Mouse (Mus musculus): ENCODE measurements around the gene Rccd1. TPM values are rescaled to one million over a fixed set of nuclear protein-coding genes. Genes with fewer than 3 reads are reported as not detected.

The Rccd1 gene
- polyA plus RNA-seq, 1 experiment from 2014 or later = 10.2 TPM

DNA sequence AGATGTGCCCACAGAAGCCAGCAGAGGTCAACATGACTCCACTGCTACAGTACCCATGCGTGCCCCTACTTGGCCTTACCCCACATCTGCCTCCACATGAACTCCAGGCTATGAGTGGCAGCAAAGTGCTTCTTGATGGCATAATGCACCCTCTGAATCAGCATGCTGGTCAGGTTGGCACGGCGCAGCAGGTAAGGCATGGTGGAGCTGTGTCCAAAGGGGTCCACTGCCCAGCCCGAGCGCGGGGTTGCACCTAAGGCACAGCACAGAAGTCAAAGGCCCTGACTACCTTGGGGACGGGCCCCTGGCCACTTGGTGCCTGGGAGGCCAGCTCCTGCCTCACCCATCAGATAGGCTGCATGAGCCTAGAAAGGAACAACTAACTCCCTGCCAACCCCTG lies 43.0 kb upstream of the Rccd1 start:
- no peak overlapping the region for H3K27ac ChIP-seq
- no peak overlapping the region for H3K9ac ChIP-seq
- H3K9me3 ChIP-seq = no peaks in the 10 kb centered on the region
- no peak overlapping the region for H3K4me3 ChIP-seq
- no peak overlapping the region for H3K4me2 ChIP-seq
- WGBS = 97% methylated on average over 7 of the region's 7 CpGs
- H3K27me3 ChIP-seq = no peaks in the 10 kb centered on the region
- peaks cover 20% of the 10 kb centered on the region for H3K4me1 ChIP-seq
- ATAC-seq (ENCODE audit: borderline replicate concordance, extremely low read depth, low FRiP score, low TSS enrichment) = no peak
- peaks cover 51% of the 10 kb centered on the region for H3K36me3 ChIP-seq

DNA sequence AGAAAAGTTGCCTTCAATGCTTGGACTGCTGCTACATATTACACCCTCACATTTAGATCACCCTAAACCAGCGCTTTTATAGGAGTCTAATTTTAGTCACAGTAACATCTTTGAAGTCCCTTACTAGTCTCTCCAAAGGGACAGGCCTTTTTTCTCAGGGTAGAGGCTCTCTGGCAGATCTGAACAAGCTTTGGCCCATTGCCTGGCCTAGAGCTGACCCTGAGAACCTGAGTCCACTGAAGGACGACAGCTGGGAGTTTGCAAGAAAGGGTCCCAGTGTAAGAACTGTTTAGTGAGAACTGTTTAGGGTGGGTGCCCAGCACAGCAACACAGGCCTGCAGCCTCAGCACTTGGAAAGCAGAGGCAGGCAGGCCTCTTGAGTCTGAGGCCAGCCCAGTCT lies 41.5 kb upstream of the Rccd1 start:
- no peak for ATAC-seq (ENCODE audit: borderline replicate concordance, extremely low read depth, low FRiP score, low TSS enrichment)
- WGBS = 53% methylated on average over 2 of the region's 2 CpGs
- Histone ChIP-seq H3K36me3 (peaks cover 62% of the 10 kb centered on the region), H3K9ac (no peak overlapping the region), H3K27ac (no peak overlapping the region), H3K27me3 (no peaks in the 10 kb centered on the region), H3K9me3 (no peaks in the 10 kb centered on the region), H3K4me2 (no peak overlapping the region), H3K4me1 (peaks cover 20% of the 10 kb centered on the region), H3K4me3 (no peak overlapping the region)

DNA sequence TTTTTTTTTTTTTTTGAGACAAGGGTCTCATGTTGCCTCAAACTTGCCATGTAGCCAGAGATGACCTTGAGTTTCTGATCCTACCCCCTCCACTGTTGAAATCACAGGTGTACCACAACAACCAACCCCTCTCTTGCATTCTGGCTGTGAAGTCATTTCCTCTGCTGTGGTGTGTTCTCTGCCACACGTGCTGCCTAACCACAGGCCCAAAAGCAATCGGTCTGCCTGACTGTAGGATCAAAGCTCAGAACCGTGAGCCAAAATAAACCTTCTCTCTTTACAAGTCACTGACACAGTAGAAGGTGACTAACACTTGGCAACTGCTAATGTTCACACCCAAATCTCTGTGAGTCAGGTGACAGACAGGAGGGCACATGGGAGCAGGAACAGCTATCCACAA lies 36.2 kb upstream of the Rccd1 start:
- H3K4me1 ChIP-seq = no peaks in the 10 kb centered on the region
- no peak overlapping the region for H3K4me3 ChIP-seq
- no peaks in the 10 kb centered on the region for H3K27me3 ChIP-seq
- no peak overlapping the region for H3K9ac ChIP-seq
- ATAC-seq (ENCODE audit: borderline replicate concordance, extremely low read depth, low FRiP score, low TSS enrichment) = no peak
- H3K36me3 ChIP-seq = peaks cover 81% of the 10 kb centered on the region
- H3K9me3 ChIP-seq = no peaks in the 10 kb centered on the region
- no peak overlapping the region for H3K27ac ChIP-seq
- WGBS = 60% methylated on average over 3 of the region's 3 CpGs
- no peak overlapping the region for H3K4me2 ChIP-seq

DNA sequence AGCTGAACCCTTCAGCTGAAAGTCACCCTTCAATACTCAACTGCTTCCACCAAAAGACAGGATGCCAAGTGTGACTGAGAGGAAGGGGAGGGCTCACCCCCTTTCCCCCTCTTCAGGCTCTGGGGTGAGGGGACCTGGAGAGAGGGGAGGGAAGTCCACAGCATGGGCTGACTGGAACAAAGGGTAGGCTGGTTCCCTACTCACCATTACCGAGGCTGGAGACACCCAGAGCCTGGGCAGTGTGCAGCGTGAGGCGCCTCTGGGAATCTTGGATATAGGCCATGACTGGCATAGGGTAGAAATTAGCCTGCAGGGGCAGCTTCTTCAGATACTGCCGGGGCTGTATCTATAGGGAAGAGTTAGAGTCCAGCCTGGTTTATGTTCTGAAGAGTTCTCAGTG lies 33.8 kb upstream of the Rccd1 start:
- no peak overlapping the region for H3K9ac ChIP-seq
- no peak overlapping the region for H3K27ac ChIP-seq
- ATAC-seq (ENCODE audit: borderline replicate concordance, extremely low read depth, low FRiP score, low TSS enrichment) = no peak
- H3K36me3 ChIP-seq = peaks cover 70% of the 10 kb centered on the region
- H3K27me3 ChIP-seq = no peaks in the 10 kb centered on the region
- no peaks in the 10 kb centered on the region for H3K4me1 ChIP-seq
- 82% methylated on average over 4 of the region's 4 CpGs for WGBS
- H3K4me3 ChIP-seq = no peak overlapping the region
- no peak overlapping the region for H3K4me2 ChIP-seq
- H3K9me3 ChIP-seq = no peaks in the 10 kb centered on the region

DNA sequence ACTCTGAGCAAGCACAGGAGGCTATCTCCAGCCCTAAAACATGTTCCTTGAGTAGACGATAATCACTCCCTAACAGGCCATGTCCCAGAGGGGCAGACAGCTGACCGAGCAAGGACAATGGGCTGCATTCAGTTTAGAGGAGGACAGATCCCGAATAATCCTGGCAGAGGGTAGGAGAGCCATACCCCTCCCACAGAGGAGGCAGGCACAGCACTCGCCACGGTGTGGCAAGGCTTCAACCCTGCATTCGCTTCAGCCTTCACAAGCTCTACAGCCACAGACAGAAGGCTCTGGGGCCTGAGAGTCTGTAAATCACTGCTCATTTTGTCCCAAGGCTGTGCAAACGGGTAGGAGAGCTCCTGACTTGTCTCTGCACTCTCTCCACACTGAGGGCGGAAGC lies 32.9 kb upstream of the Rccd1 start:
- Histone ChIP-seq H3K4me3 (no peak overlapping the region), H3K9me3 (no peaks in the 10 kb centered on the region), H3K4me2 (no peak overlapping the region), H3K36me3 (peaks cover 69% of the 10 kb centered on the region), H3K27me3 (no peaks in the 10 kb centered on the region), H3K4me1 (no peaks in the 10 kb centered on the region), H3K27ac (no peak overlapping the region), H3K9ac (no peak overlapping the region)
- WGBS = 73% methylated on average over 8 of the region's 8 CpGs
- ATAC-seq (ENCODE audit: borderline replicate concordance, extremely low read depth, low FRiP score, low TSS enrichment) = no peak

DNA sequence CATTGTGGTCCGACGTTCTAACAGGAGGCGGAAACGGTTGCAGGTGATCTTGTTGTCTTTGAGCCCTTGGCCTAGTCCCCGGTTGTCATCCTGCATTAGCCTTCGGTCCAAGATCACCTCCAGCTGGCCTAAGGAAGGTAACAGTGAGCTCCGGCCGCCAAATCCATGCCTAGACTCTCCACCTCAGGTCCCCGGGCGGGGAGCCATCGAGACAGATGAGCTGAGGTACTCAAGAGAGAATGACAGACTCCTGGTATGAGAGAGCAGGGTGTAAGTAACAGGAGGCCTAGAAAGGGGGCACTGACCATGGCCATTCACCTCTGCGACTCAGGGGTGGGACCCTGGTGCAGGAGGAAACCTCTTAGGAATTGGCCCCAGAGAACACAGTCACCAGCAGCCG lies 32.1 kb upstream of the Rccd1 start:
- Histone ChIP-seq H3K4me1 (no peaks in the 10 kb centered on the region), H3K27ac (no peak overlapping the region), H3K4me2 (no peak overlapping the region), H3K36me3 (peaks cover 69% of the 10 kb centered on the region), H3K9me3 (no peaks in the 10 kb centered on the region), H3K4me3 (no peak overlapping the region), H3K9ac (no peak overlapping the region), H3K27me3 (no peaks in the 10 kb centered on the region)
- no peak for ATAC-seq (ENCODE audit: borderline replicate concordance, extremely low read depth, low FRiP score, low TSS enrichment)
- WGBS = 87% methylated on average over 13 of the region's 13 CpGs

DNA sequence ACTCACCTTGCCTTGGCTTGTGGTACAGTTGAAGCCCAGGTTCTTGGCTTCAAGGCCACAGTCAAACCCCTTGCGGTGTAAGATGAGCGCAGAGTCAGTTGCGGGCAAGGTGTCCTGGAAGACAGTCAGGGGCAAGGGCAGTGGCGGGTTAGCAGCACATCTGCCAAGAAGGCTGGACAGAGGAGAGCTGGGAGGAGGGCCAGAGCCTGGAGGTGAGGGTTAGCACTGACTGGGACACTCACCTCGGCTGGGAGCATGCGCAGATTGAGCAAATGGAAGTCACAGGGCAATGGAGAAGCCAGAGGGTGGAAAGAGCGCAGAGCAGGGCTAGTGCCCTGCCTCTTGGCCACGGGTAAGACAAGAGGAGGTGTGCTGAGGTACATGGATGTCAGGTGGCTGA lies 28.7 kb upstream of the Rccd1 start:
- WGBS = 87% methylated on average over 8 of the region's 8 CpGs
- H3K9ac ChIP-seq = no peak overlapping the region
- H3K4me2 ChIP-seq = no peak overlapping the region
- H3K9me3 ChIP-seq = no peaks in the 10 kb centered on the region
- H3K4me1 ChIP-seq = peaks cover 8% of the 10 kb centered on the region
- peaks cover 53% of the 10 kb centered on the region for H3K36me3 ChIP-seq
- H3K27ac ChIP-seq = no peak overlapping the region
- no peak overlapping the region for H3K4me3 ChIP-seq
- ATAC-seq (ENCODE audit: borderline replicate concordance, extremely low read depth, low FRiP score, low TSS enrichment) = no peak
- H3K27me3 ChIP-seq = no peaks in the 10 kb centered on the region

DNA sequence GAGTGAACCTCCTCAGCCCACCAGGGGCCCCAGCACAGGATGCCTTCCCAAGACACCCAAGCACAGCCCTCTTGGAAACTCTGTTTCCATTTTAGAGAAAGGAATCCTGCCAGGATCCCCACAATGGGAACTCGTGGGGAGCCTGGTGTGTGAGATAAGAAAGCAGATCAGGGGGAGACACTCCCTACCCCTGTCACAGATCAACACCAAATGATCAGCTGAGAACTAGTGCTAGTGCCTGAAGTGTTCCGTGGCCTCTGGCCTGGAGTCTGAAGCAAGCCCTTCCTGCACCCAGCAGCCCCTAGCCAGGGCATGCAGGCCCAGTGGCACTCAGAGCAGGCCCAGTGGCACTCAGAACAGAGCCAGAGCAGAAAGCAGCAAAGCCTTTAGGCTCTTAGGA lies 26.6 kb upstream of the Rccd1 start:
- H3K9ac ChIP-seq = no peak overlapping the region
- peaks cover 37% of the 10 kb centered on the region for H3K36me3 ChIP-seq
- no peak overlapping the region for H3K4me3 ChIP-seq
- H3K4me2 ChIP-seq = no peak overlapping the region
- peaks cover 19% of the 10 kb centered on the region for H3K4me1 ChIP-seq
- no peaks in the 10 kb centered on the region for H3K9me3 ChIP-seq
- H3K27me3 ChIP-seq = no peaks in the 10 kb centered on the region
- ATAC-seq (ENCODE audit: borderline replicate concordance, extremely low read depth, low FRiP score, low TSS enrichment) = no peak
- 71% methylated on average over 2 of the region's 2 CpGs for WGBS
- H3K27ac ChIP-seq = no peak overlapping the region

DNA sequence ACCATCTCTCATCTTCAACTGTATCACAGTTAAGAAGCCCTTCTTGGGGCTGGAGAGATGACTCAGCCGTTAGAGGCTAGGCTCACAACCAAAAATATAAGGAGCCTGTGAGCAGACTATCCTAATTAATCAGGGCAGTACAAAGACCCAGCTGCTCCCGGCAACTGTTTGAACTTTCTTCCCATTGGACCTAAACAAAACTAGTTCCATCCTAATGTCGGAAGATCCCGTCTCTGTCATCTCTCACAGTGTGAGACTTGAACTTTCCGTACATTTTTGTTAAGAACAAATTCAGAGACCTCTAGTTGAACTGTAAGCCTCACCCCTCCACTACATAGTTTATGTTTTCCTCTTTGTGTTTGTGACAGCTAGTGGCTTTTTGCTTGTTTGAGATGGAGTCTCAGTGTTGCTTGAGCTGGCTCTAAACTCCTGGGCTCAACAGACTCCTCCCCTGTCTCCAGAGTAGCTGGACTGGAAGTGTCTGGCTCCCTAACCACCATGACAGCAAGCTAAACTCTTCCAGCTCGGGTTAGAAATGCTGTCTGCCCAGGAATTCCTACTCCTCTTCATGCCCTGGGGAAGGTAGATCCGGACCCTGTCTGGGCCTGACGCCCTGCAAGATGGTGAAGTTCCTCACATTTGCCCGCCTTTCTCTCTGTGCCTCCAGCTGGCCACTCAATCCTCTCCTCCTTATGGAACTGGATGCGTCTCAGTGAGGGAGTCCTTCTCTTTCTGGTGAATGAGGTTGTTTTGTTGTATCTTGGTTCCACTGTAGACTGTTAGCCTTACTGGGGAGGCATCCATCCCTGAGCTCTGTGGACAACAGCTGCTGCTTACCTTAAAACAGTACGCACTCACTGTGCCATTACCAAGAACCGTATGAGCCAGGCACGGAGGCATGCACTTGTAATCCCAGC lies 23.7 kb upstream of the Rccd1 start:
- H3K27me3 ChIP-seq = no peaks in the 10 kb centered on the region
- H3K27ac ChIP-seq = peak overlapping the region; percentile 85
- no peak overlapping the region for H3K9ac ChIP-seq
- peak overlapping the region; percentile 22; the same call in 1 of the 2 replicates for H3K4me2 ChIP-seq
- peaks cover 27% of the 10 kb centered on the region for H3K36me3 ChIP-seq
- H3K4me1 ChIP-seq = peaks cover 26% of the 10 kb centered on the region
- no peaks in the 10 kb centered on the region for H3K9me3 ChIP-seq
- H3K4me3 ChIP-seq = no peak overlapping the region
- ATAC-seq (ENCODE audit: borderline replicate concordance, extremely low read depth, low FRiP score, low TSS enrichment) = peak; percentile 67
- 45% methylated on average over 13 of the region's 13 CpGs for WGBS

DNA sequence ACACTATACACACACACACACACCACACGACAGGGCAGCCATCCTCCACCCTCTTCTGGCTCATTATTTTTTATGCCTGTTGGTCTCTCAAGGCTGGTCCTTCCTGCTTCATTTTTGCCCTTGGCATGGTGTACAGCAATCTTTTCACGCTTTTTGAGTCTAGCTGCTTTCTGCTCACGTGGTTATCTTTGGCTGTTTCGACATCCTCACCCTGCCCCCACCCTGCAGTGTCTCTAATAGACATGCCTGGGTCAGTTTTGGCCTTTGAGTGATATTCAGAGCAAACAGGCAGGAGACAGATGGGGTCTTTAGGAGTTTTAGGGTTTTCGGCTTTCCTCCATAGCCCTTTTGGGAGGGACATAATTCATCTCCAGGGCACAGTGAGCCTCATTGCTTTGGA lies 22.6 kb upstream of the Rccd1 start:
- Histone ChIP-seq H3K9ac (no peak overlapping the region), H3K4me1 (peaks cover 31% of the 10 kb centered on the region), H3K36me3 (peaks cover 18% of the 10 kb centered on the region), H3K9me3 (no peaks in the 10 kb centered on the region), H3K4me3 (no peak overlapping the region), H3K4me2 (no peak overlapping the region), H3K27ac (no peak overlapping the region), H3K27me3 (no peaks in the 10 kb centered on the region)
- no peak for ATAC-seq (ENCODE audit: borderline replicate concordance, extremely low read depth, low FRiP score, low TSS enrichment)
- WGBS = 63% methylated on average over 5 of the region's 5 CpGs

DNA sequence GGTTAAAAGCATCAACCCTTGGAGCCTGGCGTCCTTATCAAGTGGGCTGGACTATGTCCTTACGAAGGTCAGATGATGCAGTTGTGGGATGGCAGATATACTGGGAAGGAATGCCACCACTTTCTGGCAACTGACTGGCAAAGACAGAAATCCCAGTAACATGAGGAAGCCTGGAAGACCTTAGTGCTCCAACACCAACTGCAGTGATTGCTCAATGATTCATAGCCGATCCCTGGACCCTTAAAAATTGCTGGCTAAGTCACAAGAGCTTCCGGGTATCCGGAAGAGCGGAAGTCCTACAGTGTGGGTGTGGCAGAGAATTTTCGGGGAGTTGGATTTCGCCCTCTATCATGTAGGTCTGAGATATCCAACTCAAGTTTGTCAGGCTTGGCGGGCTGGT lies 21.9 kb upstream of the Rccd1 start:
- Histone ChIP-seq H3K9me3 (no peaks in the 10 kb centered on the region), H3K4me3 (no peak overlapping the region), H3K27ac (no peak overlapping the region), H3K4me1 (peaks cover 33% of the 10 kb centered on the region), H3K36me3 (peaks cover 13% of the 10 kb centered on the region), H3K9ac (no peak overlapping the region), H3K4me2 (no peak overlapping the region), H3K27me3 (no peaks in the 10 kb centered on the region)
- WGBS = 86% methylated on average over 9 of the region's 9 CpGs
- ATAC-seq (ENCODE audit: borderline replicate concordance, extremely low read depth, low FRiP score, low TSS enrichment) = no peak

DNA sequence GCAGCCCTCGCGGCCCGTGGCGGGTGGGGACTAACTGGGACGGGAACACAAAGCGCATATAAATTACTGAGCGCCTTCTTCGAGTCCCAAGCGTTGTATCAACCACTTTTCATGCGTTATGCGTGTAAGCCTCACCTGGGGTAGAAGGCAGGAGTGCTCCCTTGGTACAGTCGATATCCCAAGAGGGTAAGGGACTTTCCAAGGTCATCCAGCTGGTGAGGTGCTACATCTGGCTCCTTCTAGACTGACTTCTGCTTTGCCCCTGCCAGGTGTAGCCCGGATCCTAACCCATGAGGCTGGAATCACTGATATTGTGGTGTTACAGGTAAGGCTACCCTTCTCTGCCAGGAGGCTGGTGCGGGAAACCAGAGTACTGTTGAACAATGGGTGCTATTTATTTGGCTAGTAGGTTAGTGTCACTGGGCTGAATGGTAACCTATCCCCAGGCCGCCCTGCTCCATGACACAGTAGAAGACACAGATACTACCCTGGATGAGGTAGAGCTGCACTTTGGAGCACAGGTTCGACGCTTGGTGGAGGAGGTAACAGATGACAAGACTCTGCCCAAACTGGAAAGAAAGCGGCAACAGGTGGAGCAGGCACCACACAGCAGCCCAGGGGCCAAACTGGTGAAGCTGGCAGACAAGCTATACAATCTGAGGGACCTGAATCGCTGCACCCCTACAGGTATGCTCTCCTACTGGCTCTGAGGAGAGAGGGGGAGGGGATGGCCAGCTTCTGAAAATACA lies 19.2 kb upstream of the Rccd1 start:
- WGBS = 23% methylated on average over 19 of the region's 19 CpGs
- Histone ChIP-seq H3K36me3 (no peaks in the 10 kb centered on the region), H3K9me3 (no peaks in the 10 kb centered on the region), H3K4me3 (peak overlapping the region; percentile 57), H3K4me2 (peak overlapping the region; percentile 85), H3K27ac (peak overlapping the region; percentile 57; the same call in 1 of the 2 replicates), H3K4me1 (peaks cover 49% of the 10 kb centered on the region), H3K9ac (peak overlapping the region; percentile 80), H3K27me3 (no peaks in the 10 kb centered on the region)
- ATAC-seq (ENCODE audit: borderline replicate concordance, extremely low read depth, low FRiP score, low TSS enrichment) = no peak
